Mouse (Mus musculus) mature B cell (primary cell): ENCODE measurements around the gene Ern1.

Source experiments
- in situ Hi-C: fragments of 300-500 bp; cut with MboI; formaldehyde crosslinking; loops from 2 replicates; pipeline ENCODE4 v1.14.3; 2019

Gene Ern1

DNA sequence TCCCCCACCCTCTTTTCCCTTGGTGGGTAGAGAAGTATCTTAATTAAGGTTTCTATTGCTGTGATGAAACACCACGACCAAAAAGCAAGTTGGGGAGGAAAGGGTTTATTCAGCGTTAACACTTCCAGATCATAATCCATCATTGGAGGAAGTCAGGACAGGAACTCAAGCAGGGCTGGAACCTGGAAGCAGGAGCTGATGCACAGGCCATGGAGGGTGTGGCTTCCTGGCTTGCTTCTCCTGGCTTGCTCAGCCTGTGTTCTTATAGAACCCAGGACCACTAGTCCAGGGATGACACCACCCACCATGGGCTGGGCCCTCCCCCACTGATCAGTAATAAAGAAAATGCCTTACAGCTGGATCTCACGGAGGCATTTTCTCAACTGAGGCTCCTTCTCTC lies 96.9 kb downstream of the Ern1 start:
- in situ Hi-C loops = loop anchor here (5.0 kb wide), 1 partner anchor 63 kb away; no protein-coding TSS in a partner anchor

- in situ Hi-C loops = loop anchor here (5.0 kb wide), 1 partner anchor 62 kb away; no protein-coding TSS in a partner anchor
Measured at GRCm38 (mm10) chr11:106389611-106390010, 98.0 kb downstream of the Ern1 start.

GRCm38 (mm10) chr11:106387791-106388216 lies 99.8 kb downstream of the Ern1 start, which contains the start of gene Icam2:
Gene Icam2 (minus strand): TSS chr11:106388075.
- in situ Hi-C loops = no loop called here

DNA sequence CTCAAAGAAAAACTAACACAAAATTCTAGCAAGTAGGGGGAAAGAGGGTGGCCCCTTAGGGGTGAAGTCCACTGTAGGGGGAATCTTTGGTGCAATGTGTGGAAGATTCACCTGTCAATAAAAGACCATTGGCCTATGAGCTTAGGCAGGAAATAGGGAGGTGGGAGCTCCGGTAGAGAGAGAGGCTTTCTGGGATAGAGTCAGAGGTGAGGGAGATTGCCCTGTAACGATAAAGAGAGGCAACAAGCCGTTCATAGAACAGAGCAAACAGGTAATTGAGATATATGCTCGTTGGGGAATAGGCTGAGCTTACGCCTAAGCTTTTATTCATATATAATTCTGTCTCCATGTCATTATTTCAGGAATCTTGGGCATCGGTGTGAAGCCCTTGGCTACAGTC lies 100.6 kb downstream of the Ern1 start:
- in situ Hi-C loops = no loop called here

DNA sequence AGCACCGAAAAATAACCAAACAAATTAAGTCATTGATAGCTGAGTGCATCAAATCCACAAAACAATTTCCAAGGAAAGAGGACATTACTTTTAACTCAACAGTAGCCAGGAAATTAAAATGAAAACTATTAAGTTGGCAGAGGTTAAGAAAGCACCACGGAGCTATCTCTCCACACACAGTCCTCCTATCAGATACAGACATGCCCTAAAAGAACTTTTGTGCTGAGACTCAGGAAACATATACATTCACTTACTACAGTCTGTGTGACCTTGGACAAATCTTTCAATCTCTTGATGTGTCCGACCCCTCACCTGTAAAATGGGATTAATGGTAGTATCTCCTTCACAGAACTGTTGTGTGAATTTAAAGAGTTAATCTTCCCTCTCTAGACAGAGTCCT lies 101.2 kb downstream of the Ern1 start:
- in situ Hi-C loops = no loop called here

DNA sequence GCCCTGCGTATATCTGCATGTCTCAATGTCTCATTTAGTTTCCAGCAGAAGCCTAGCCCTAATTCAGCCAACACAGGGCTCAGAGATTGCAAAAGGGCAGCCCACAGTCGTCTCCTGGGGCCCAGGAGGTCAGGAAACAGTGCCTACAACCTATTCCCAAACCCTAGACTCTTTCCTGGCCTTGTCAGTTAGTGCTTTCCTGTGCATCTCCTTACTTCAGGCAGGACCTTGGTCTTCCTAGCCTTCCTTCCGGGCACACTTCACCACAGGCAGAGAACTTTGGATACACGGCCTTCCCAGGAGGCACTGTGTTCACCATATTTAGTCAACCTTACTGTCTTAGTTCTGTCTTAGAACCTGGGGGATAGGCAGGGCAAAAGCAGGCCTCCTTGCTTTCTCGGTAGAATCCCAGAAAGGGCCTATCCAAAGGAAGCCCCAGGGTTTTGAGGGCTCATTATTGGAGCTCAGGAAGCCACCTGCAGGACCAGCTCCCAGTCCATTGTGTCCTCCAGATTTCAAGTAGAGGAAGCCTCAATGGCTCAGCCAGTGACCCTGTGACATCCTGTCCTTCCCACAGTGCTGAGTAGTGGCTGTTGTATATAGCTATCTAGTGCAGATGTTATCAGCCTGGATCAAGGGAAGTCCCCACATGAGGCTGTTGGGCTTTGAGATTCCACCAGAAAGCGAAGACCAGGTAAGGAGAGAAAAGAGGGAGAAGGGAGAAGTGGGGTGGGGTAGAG lies 104.4 kb downstream of the Ern1 start:
- in situ Hi-C loops = no loop called here

DNA sequence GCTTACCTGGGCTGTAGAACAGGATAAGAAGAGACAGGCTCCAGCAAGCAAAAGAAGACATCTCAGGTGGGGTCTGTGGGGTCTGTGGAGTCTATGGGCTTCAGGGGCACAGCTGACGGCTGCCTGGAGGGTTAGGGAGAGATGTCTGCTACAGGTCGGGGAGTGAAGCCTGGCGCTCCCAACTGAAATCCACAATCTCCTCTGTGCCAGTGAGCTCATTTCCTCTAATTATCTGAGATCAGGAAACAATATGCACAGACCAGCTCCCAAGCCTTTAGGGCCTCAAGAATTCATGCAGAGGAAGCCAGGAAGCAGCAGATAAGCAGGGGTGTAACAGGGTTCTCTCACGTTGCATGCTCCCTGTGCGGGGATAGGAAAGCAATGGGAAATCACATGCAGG lies 105.2 kb downstream of the Ern1 start:
- in situ Hi-C loops = no loop called here

DNA sequence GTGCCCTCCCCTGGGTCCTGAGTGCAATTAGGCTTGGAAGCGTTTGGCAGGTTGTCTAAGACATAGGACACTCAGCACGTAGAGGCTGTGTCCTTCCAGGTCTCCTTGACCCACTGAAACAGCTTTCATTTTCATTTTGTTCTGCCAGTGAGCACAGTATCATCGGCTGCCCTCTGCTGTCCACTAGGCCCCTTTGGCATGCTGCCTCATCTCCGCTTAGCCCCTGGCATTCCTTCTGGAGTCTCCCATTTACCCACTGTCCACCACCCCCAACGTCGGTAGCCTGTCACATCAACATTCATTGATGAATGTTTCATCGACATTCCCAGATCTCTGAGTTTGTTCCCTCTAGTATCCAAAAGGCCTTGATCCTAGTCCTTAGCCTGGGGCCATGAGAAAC lies 105.8 kb downstream of the Ern1 start:
- in situ Hi-C loops = no loop called here

- in situ Hi-C loops = no loop called here
Measured at GRCm38 (mm10) chr11:106381011-106381410, 106.6 kb downstream of the Ern1 start.

DNA sequence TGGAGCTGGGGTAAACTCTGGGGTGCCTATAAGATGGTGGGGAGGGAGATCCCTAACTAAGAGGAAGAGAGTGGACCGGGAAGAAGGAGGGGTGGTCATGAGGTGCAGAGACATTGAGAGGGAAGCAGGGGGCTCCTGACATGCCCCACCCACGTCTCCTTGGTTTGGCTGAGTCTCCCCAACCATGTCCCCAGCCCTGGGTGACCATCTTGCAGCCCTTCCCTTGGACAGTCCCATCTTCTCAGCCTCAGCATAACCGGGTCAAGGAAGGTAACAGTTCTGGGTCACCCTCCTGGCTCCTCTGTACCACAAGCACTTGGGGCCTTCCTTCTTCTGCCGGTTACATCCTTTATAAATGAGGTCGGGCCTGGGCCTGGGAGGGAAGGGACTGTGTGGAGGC lies 112.7 kb downstream of the Ern1 start:
- in situ Hi-C loops = no loop called here

- in situ Hi-C loops = no loop called here
Measured at GRCm38 (mm10) chr11:106374559-106374958, 113.1 kb downstream of the Ern1 start.

DNA sequence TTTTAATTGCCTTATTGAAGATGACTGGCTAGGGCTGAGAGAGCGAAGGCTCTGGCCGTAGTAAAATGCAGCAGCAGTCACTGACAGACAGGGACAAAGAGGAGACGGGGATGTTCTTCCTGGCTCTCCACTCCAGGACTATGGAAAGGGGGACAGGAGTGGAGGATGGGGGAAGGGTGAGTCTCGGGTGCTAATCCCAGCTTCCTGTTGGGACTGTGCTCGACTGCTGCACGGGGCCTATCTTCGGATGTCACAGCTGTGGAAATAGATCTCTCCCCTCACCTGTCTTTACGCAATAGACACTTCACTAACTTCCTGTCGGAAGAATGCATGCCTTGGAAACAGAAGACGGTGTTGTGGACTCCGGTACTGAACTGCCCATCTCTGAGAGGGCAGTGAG lies 113.7 kb downstream of the Ern1 start:
- in situ Hi-C loops = no loop called here

GRCm38 (mm10) chr11:106366316-106366715 lies 121.3 kb downstream of the Ern1 start:
- in situ Hi-C loops = no loop called here

GRCm38 (mm10) chr11:106365366-106365765 lies 122.3 kb downstream of the Ern1 start, which contains the start of gene Prr29:
Gene Prr29 (plus strand): TSS chr11:106365472.
- in situ Hi-C loops = no loop called here

DNA sequence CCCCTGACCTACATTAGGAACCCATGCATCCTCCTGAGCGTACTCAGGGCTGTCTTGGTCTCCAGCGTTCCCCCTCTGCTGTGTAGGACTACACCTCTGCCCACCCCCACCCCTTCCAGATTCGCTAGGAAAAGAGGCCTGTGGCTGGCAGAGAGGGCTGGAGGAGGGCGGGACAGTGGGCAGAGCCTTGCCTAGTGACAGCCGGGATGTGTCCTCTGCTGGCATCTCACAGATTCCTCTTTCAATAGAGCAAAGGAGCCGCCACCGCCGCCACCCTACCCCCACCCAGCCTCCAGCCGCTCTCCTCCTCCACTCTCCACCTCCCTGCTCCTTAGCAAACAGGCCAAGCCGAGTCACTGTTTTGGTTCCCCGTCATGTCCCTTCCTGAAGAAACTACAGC lies 122.9 kb downstream of the Ern1 start:
- in situ Hi-C loops = no loop called here

DNA sequence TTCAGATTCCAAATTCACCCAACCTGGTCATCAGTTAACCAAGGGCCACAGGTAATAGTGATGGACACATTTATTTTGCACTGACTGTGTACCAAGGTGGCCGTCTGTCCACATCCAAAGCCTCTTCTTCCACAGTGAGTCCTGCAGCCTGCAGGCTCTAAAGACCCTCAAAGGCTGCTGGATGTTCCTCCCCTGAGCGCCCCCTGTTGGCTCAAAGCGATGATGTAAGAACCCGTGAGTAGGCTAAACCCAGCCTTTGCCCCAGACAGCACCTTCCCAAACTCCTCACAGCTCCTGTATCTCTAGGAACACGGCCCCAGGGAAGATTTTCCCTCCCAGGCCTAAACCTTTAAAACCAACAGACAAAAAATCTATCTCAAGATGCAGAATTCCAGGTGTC lies 128.3 kb downstream of the Ern1 start:
- in situ Hi-C loops = no loop called here

DNA sequence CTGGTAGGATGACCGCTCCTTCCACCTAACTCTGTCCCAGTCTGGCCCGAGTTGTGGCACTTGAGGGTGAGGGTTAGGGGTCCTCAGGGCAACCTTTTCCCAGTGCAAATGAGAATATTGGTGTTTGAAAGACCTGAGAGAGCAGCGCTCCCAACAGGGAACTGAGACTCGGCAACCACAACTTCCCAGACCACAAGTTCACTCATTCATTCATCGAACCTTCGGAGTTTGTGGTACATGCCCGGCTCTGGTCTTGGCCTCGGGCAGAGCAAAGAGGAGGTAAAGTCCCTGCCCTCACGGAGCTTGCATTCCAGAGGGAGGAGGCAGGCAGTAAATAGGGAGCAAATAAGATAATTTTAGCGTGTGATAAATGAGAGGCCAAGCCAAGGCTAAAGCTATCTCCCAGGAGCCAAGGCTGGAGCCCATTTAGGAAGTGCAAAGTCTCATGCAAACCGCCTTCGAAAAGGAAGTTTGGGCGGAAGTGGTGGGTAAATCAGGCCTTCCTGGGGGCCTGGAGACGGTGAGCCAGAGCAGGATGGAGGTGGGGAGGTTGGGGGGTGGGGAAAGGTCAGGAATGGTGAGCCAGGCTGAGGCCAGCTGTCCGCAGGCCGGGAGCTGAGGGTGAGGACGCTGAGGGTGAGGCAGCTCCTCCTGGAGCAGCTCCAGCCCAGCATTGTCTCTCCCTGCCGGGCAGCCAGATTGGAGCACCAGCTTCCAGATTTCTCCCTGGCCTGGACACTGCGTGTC lies 132.1 kb downstream of the Ern1 start:
- in situ Hi-C loops = no loop called here

- in situ Hi-C loops = no loop called here
Measured at GRCm38 (mm10) chr11:106354181-106354580, 133.5 kb downstream of the Ern1 start.

GRCm38 (mm10) chr11:106353188-106353587 lies 134.5 kb downstream of the Ern1 start, which contains the start of gene Scn4a:
Gene Scn4a (minus strand): TSS chr11:106353288.
- in situ Hi-C loops = no loop called here

DNA sequence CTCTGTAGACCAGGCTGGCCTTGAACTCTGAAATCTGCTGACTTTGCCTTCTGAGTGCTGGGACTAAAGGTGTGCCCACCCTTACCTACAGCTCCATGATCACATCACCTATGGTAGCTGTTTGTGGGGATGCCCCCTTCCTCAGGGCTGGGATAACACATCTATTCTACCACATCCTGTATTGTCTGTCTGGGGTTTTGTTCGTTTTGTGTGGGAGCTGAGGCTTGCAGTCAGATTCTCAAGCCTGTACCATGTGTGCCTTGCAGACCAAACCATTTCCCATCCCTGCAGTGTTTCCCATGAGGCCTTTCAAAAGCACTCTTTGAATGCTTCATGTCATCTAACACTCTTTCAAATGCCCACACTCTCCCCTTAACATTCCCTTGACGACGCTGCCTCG lies 135.7 kb downstream of the Ern1 start:
- in situ Hi-C loops = no loop called here

DNA sequence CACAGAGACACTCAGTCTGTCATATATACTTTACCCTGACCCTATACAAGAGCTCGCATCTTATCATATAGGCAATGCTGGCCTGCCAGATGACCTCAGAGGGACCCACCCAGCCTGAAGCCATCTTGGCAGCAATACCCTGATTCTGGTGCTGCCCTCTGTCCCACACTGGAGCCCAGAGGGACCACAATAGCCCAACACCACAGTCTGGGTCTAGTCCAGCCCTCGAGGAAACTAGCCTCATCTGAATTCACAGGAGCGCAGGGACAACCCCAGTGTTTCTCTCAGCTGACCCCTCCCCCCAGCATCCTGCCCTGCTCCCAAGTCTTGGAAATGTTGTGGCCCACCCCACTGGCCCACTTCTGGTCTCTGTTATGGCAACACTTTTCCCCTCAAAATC lies 136.4 kb downstream of the Ern1 start:
- in situ Hi-C loops = no loop called here

DNA sequence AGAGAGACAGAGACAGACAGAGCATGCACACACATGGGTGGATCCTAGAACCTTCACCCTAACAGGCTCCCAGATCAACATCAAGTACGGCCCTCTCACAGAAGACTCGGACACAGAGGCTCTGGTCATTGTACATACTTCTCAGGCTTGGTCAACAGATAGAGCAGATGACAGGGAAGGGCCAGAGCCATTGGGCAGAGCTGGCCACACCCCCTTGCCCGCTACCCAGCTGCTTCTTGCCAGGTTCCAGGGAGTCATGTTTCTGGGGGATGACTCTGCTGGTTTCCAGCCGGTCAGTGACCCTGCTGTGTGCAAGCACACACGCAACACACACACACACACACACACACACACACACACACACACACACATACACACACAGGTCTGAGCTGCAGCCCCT lies 136.8 kb downstream of the Ern1 start:
- in situ Hi-C loops = no loop called here

DNA sequence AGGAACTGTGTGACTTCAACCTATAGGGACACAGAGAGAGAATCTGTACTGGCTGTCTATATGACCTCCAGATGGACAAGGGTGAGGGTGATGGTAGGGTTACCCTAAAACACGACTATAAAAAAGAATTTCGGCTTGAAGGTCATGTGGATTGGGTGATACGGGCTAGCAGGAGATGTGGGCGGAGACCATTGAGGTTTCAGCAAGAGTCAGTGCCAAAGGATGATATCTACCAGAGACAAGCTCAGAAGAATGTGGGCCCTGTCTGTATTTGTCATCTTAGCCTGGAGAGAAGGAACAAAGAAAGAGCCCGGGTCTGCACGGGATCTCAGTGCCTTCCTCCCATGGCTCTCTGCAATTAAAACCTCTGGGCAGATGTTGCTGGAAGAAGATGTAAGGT lies 137.9 kb downstream of the Ern1 start:
- in situ Hi-C loops = no loop called here
